Mouse (Mus musculus): Measurements from ENCODE around the gene Ube4a.

GRCm38 (mm10) chr9:44877686-44878085 is 87.7 kb downstream of the Ube4a start:
- no peak for TF ChIP-seq CTCF (IDR thresholded peaks at IDR 0.05; ENCODE audit: extremely low read depth, insufficient read depth, low read length)
- TF ChIP-seq POLR2A (IDR thresholded peaks at IDR 0.05; ENCODE audit: extremely low read depth, insufficient read depth, low read length) = no peak
